Mouse (Mus musculus) cerebellum, postnatal 10 days (tissue): ENCODE measurements around the gene Arpc5.
"Not testable (repeated sequence)": the region's sequence is repeated elsewhere in the genome, so short reads cannot be mapped to it uniquely, and the experiment has no call there.

Experiments
- DNase-seq, 2 experiments: peaks; one replicate each; pipeline ENCODE4 v3.0.0; 2021; ENCODE audit warnings: mixed read lengths in 2 of 2

The Arpc5 gene

GRCm38 (mm10) chr1:152784620-152785019 is 18.3 kb downstream of the Arpc5 start:
- DNase-seq = no peak

DNA sequence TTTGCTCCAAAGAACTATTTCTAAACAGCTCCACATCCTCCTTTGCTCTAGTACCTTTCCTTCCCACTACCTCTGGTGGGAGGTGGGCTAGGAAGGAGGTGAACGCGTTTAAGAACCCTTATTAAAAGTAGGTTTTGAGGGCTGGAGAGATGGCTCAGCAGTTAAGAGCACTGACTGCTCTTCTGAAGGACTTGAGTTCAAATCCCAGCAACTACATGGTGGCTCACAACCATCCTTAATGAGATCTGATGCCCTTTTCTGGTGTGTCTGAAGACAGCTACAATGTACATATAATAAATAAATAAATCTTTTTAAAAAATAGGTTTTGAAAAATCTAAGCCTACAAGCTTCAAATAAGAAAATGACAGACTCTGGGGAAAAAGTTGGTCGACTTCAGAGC is 19.1 kb downstream of the Arpc5 start:
- not testable (repeated sequence) for DNase-seq

GRCm38 (mm10) chr1:152786953-152787352 is 20.6 kb downstream of the Arpc5 start:
- no peak for DNase-seq

DNA sequence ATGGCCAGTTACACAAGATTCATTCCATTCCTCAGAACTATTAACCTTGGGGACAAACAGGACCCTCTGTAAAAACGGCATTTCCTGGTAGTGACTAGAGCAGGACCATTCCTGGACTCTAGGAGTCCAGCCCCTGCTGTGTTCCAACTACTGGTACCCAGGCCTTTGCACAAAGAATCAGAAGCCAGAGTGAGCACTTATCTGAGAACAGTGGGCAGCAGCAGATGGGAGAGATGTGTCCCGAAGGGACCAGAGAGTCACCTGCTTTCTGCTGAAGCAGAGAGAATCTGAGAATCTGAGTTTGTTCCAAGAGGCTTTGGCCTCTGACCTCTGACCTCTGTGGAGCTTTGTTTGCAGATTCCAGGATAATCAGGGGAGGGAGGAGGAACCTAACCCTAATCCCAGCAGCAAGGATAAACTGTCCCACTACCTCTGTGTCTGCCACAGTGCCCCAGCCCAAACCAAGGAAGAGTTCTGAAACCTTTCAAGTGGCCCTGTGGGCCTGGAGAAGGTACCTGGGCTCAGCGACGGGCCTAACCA is 21.8 kb downstream of the Arpc5 start:
- DNase-seq = no peak

DNA sequence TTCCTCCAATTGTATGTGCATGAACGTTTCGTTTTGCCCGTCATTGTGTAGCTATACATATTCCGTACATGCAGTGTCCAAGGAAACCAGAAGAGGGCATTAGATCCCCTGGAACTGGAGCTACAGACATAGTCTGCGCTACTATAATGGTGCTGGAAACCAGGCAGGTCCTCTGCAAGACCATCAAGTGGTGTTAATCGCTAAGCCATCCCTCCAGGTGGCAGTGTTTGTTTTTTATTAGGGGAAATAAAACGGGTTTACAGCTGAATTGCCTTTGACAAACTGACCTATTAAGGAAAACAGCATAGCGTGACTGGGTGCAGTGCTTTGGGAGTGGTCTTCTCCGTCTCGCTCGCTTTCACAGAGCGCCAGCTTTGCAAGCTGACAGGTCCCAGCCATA is 23.9 kb downstream of the Arpc5 start:
- peak; percentile 56 to 59 for DNase-seq

GRCm38 (mm10) chr1:152790821-152791220 is 24.5 kb downstream of the Arpc5 start:
- DNase-seq = no peak

- DNase-seq = no peak
Observed at GRCm38 (mm10) chr1:152791269-152791668, 24.9 kb downstream of the Arpc5 start.

DNA sequence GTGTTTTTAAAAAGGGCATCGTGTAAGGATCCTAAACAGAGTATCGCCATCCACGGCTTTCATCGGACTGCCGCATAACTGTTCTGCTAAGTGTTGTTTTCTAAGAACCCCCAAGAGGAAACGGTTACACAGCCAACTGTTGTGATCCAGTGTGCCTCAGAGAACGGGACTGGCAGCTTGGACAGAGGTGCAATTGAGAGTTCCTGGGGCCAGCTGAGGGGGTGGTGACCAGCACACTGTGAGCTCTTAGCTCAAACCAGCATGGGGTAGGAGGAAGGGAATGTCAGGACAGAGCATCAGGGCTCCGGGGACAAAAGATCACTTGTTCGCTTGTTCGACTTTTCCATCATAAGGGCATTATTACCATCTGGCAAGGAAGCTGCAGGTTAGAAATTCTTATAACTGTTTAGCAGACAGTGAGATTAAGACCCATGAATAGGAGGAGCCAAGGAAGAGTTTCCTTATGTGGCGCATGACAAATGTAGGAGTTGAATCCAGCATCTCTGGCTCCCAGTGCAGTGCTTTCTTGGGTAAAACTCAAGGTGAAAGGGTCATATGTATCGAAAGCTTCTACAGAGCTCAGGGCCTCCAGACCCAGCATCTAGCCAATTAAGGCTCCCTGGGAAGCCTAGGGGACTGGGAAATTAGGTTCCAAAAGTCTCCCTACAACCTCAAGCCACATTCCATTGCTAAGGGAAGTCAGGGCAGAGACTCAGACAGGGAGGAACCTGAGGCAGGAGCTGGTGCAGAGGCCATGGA is 26.6 kb downstream of the Arpc5 start:
- peak; percentile 20 to 30 for DNase-seq

DNA sequence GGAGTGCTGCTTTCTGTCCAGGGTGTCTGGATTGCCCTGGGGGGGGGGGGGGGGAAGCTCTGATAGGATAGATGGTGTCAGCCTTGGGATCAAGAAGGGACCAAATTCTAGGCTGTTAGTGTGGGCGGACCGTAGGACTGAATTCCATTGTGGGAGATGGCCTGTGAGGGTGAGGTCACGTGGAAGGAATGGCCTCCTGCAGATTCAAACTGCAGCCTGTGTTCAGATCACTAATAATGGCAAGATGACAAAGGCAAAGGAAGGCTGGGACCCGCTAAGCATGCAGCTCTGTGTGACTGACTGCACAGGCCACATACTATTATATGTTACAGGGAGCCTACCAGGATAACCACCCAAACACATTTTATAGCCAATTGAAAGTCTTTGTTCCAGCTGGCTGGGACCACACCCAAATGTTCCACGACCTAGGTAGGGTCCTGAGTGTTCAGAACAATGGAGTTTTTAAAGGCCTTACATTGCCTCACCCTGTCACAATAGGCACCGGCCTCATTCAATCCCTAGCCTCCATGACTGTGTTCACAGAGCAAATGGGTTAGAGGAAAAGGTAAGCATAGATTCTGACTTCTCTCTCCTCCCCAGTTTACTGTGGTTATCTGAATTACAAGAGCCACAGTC is 27.3 kb downstream of the Arpc5 start:
- no peak for DNase-seq

DNA sequence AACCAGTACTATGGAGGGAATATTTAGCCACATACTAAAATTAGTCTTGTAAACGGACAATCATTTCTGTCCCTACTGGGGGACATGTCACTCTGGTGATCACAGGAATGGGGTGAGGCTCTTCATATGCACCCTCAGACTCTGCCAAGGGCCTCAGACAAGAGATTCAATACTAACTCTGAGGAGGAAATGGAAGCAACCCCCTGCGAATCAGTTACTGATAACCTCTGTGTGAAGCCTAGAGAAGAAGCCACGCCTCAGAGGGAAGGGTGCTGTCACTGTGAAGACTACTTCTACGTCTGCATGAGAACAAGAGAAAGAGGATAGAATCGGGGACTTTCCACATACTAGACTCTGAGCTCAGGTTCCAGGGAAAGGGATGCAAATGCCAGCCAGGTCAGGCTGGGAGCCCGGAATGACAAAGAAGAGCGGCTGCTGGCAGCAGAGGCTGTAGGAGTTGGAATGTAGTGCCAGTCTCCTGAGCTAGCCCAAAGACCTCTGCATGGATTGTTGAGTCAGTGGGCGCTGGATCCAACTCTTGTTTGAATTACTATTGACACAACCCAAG is 29.4 kb downstream of the Arpc5 start:
- DNase-seq = no peak

DNA sequence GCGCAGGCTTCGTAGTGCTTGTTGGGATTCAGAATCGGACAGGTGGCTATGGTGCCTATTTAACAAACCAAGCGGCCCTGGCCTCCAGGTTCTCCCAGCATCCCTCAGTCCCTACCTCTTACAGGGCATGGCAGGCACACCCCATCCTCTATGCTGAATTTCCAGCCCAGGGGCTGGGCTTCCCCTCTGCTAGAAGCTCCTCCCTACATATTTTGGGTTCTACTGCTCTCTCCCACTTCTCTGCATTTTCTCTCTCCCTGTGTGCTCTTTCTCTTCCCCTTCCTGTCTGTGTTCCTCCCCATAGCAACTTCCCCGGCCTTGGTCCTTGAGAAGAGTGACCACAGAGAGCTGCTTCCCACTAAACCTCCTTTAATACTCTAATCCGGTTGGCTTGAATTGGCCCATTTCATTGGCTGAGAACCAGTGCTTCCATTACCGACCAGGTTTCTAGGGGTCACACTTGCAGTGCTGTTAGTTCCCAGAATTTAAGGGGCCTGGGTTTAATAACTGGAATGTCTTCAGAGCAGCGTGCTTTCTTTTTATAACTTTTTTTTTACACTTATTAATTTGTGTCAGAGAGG is 30.4 kb downstream of the Arpc5 start:
- no peak for DNase-seq

GRCm38 (mm10) chr1:152798125-152798524 is 31.8 kb downstream of the Arpc5 start:
- DNase-seq = no peak

- no peak for DNase-seq
Observed at GRCm38 (mm10) chr1:152799897-152800296, 33.6 kb downstream of the Arpc5 start, which contains the start of gene Ncf2. Ncf2 (plus strand) TSS chr1:152800194.

DNA sequence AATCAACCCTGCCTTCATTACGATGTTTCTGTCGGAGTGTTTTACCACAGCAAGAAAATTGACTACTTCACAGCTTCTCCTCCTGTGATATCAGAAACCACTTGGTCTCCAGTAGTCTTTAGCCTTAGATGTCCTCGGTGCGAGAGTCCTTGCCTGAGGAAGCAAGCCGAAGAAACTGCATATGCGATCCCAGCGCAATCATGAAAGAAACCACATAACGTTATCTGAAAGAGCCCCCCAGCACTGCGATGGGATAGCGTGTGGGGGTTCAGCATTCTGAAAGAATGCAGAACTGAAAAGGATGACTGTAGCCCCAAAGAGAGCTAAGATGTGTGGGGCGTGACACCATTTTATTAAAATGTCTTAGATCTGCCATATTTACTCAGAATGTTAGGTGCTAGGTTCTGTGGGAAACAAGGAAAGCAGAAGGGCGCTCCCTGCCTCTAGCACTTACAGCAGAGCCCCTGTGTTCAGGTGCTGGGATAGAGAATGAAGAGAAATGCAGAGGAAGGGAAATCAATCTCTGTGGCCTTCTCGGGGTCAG is 34.4 kb downstream of the Arpc5 start:
- no peak for DNase-seq

DNA sequence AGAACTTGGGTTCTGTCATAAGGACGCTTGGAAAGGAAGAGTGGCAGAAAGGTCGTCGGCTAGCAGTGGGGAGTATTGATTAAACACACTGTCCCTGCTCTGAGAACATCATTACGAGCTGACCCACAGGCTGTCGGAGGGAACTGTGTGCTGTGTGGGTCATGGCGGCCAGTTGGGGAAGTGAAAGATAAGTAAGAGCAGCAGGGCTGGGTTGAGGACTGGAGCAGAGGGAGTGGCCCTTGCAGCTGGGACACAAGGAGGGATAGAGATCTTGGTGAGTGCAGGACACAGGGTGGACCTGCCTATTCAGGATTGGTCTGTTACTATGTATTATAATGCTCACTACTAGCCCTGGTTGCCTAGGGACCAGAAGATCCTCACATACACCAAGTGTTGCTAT is 38.6 kb downstream of the Arpc5 start:
- no peak for DNase-seq

GRCm38 (mm10) chr1:152807619-152808391 is 41.5 kb downstream of the Arpc5 start:
- DNase-seq = no peak

GRCm38 (mm10) chr1:152808392-152808680 is 42.0 kb downstream of the Arpc5 start:
- DNase-seq = no peak

DNA sequence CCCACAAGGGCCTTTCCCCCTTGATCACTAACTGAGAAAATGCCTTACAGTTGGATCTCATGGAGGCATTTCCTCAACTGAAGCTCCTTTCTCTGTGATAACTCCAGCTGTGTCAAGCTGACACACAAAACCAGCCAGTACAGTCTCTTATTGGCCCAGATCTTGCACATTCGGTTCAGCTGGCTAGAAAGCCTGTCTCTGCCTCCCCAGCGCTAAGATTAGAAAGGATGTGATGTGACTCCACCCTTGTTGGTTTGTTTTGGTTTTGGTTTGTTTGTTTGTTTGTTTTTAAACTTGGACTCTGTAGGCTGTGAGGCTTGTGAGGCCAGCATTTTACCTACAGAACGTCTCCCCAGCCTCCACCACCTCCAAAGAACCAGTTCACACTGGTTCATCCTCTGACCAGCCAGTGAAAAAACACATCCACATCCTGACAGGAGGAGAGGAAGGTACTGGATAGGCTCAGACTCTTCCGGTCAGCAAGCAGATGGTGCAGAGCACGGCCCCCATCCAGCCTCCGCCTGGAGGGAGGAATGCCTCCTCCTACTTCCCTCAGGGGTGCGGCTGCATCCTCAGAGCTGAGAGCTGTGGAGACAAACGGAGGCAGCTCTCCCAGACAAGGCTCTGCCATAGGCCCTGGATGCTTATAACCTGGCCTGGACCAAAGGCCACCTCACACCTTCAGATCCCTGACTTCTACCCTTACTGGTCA is 43.4 kb downstream of the Arpc5 start:
- DNase-seq = peak; percentile 22 to 46

- DNase-seq = no peak
Observed at GRCm38 (mm10) chr1:152810533-152811439, 44.4 kb downstream of the Arpc5 start.

GRCm38 (mm10) chr1:152815265-152815701 is 48.9 kb downstream of the Arpc5 start:
- DNase-seq = peak; percentile 85 to 87
